Mouse (Mus musculus) liver, postnatal 0 days (tissue): ENCODE results near the gene Fcgr2b.
A peak's percentile ranks its signal among the peaks of the same experiment; 100 is the strongest.

Source experiments
- CTCF ChIP-seq: sonication (generic); IDR thresholded peaks from 2 replicates; pipeline ENCODE4 v1.5.1; 2016; ENCODE audit warnings: antibody characterized with exemption, low read depth
- EP300 ChIP-seq: IDR thresholded peaks from 2 replicates; pipeline ENCODE4 v1.6.1; 2016; ENCODE audit warnings: antibody characterized with exemption, low read depth, mild to moderate bottlenecking

DNA sequence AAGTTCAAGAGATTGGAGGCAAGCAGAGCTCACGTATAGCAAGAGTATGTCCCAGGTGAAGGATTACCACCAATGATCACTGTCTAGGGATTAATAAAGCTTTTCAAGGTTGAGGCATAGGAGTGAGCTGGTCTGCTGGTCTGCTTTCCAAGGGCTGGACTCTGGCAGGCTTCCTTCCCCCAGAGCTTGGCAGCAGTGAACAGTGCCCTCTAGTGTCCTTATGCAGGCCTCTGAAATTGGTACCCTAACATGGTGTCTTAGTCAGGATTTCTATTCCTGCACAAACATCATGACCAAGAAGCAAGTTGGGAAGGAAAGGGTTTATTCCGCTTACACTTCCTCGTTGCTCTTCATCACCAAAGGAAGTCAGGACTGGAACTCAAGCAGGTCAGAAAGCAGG, 20.4 kb upstream of the Fcgr2b start:
- no peak for TF ChIP-seq EP300
- peak; percentile 88 for TF ChIP-seq CTCF
